Mouse (Mus musculus): ENCODE measurements around the gene Exd2. TPM values are rescaled to one million over a fixed set of nuclear protein-coding genes. Genes with fewer than 3 reads are reported as not detected.

Gene Exd2
- 8.4 and 22.0 TPM in 2 replicates for polyA plus RNA-seq (2012; rRNA removed; ENCODE audit: low replicate concordance)

DNA sequence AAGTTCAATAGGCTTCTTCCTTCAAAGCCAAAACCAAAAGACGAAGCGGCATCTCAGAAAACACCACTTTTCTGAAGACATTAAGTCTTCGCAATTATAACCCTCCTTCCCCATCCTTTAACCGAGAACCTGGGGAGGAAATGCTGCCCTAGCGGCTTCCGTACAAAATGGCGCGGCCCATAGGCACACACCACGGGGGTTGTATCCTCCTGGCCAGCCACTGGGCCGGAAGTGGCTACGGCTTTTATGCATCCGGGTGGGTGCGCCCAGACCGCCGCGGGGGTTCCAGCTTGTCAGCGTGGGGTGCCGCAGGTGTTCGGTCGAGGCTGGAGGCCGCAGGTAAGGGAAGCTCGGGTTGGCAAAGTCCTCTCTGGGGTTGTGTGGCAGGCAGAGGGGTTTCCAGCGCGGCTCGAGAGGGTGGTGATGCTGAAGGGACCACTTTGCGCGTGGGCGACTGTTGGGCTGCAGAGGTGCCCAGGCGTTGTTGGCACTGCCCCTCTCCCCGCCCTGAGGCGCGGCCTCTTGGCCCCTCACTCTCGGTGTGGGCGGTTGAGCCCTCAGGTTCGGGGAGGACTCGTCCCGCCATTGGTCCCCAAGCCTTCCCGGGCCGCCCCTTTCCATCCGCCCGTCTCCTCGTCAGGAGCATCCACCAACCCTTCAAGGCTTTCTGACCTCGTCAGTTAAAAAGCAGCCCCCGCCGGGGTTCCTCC is at the start of gene Exd2:
Gene Exd2 (plus strand): TSS at position 154 of the 710 bp plus-strand sequence.

DNA sequence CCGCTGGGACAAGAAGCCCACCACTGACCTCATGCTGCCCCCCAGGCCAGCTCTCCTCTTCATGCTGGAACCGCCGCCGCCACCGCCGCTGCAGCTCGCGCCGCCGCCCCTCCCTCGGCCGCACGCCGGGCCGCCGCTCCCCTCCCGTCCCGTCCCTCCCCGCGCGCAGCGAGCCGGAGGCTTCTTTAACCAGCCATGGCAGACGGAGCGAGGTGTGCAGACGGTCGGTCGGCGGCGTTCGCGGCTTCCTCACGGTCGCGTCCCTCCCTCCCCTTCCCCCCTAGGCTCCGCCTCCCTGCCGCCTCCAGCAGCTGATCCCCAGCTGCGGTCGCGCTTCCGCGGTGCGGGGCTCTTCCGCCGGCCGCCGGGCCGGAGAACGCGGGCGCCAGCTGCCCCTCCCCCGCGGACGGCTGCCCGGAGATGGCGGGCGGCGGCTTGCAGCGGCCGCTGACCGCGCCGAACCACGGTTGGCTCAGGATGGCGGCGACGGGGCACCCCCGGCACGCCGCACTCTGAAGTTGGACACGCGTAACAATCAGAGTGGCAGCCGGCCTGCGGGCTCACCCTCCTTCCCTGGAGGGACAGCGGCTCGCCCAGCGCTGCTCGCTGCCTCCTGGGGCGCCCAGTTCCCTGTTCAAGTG is 26.4 kb upstream of the Exd2 start, which contains the start of gene Dcaf5:
Gene Dcaf5 (minus strand): TSS at position 266 of the 641 bp plus-strand sequence.

DNA sequence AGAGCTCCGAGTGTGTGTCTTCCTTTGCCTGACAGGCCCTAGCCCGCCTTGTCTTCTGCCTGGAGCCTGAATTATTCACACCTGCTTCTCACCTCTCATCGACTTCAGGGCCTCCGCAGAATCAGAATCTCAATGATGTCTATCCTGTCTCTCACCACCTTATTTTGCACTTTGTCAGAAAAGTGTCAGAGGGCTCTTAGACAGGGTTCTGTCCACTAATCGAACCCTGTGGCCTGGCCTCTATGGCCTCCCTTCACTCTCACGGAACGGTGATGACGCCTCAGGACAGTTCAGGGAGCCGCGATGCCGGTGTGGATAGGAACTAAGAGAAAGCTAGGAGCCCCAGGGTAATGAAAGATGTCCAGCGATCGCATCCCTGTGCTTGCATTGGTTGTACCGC is 55.1 kb downstream of the Exd2 start, which contains the start of gene Galnt16:
Gene Galnt16 (plus strand): TSS at position 301 of the 400 bp plus-strand sequence.

Other genes starting within 250 kb of the Exd2 start
- 57.8 and 65.1 TPM in 2 replicates for gene Actn1, start 202.7 kb upstream of the Exd2 start, polyA plus RNA-seq (2012; rRNA removed; ENCODE audit: low replicate concordance)
- gene Dcaf5, start 26.5 kb upstream of the Exd2 start, polyA plus RNA-seq (2012; rRNA removed; ENCODE audit: low replicate concordance), result 21.6 and 23.4 TPM in 2 replicates
- gene Galnt16, start 55.2 kb downstream of the Exd2 start, polyA plus RNA-seq (2012; rRNA removed; ENCODE audit: low replicate concordance), result 8.3 and 9.9 TPM in 2 replicates
- gene Slc39a9, start 180.8 kb downstream of the Exd2 start, polyA plus RNA-seq (2012; rRNA removed; ENCODE audit: low replicate concordance), result 38.4 and 49.6 TPM in 2 replicates
- 11.1 and 33.7 TPM in 2 replicates for gene Erh, start 181.2 kb downstream of the Exd2 start, polyA plus RNA-seq (2012; rRNA removed; ENCODE audit: low replicate concordance)
- gene Plekhd1, start 229.5 kb downstream of the Exd2 start, polyA plus RNA-seq (2012; rRNA removed; ENCODE audit: low replicate concordance), result 0.69 and 0.91 TPM in 2 replicates